Mouse (Mus musculus) myocyte (in vitro differentiated cells): ENCODE data around the gene Setdb2. TPM values are rescaled to one million over a fixed set of nuclear protein-coding genes. Genes with fewer than 3 reads are reported as not detected.
"Not testable (repeated sequence)": the region's sequence is repeated elsewhere in the genome, so short reads cannot be mapped to it uniquely, and the experiment has no call there.

Experiments
- H3K27me3 ChIP-seq: one replicate; pipeline ENCODE4 v1.6.1; 2011; ENCODE audit not compliant: control insufficient read depth, insufficient read depth, insufficient read length
- H3K36me3 ChIP-seq: one replicate; pipeline ENCODE4 v1.6.1; 2011; ENCODE audit not compliant: control insufficient read depth, insufficient read depth
- H3K4me2 ChIP-seq: one replicate; pipeline ENCODE4 v1.6.1; 2011; ENCODE audit warnings: low read depth, control low read depth
- H3K4me3 ChIP-seq: one replicate; pipeline ENCODE4 v1.5.1; 2011; ENCODE audit warnings: mild to moderate bottlenecking, control low read depth, moderate library complexity
- H3K79me2 ChIP-seq: one replicate; pipeline ENCODE4 v1.6.1; 2011; ENCODE audit not compliant: control insufficient read depth, insufficient read depth
- H3ac ChIP-seq: one replicate; pipeline ENCODE4 v1.6.1; 2011; ENCODE audit not compliant: control insufficient read depth, insufficient read length
- CEBPB ChIP-seq: IDR thresholded peaks from 2 replicates; pipeline ENCODE4 v1.6.1; 2011; ENCODE audit warnings: mild to moderate bottlenecking, moderate library complexity; ENCODE audit not compliant: poor library complexity, insufficient read depth, severe bottlenecking
- E2F4 ChIP-seq: IDR thresholded peaks from one replicate; pipeline ENCODE4 v1.6.1; 2011; ENCODE audit warnings: mild to moderate bottlenecking, control low read depth, moderate library complexity; ENCODE audit not compliant: insufficient read depth
- MAX ChIP-seq: IDR thresholded peaks from one replicate; pipeline ENCODE4 v1.6.1; 2011; ENCODE audit warnings: low read depth, mild to moderate bottlenecking, control low read depth
- MYOD1 ChIP-seq, 3 experiments: IDR thresholded peaks; one replicate each; pipeline ENCODE4 v1.6.1; 2011; ENCODE audit warnings: control low read depth in 2 of 3, low read depth in 2 of 3, mild to moderate bottlenecking in 2 of 3, moderate library complexity in 1 of 3; ENCODE audit not compliant: insufficient read length in 2 of 3, control insufficient read depth in 1 of 3
- MYOG ChIP-seq, 3 experiments: IDR thresholded peaks; one replicate each; pipeline ENCODE4 v1.6.1; 2011; ENCODE audit warnings: control low read depth in 2 of 3, low read depth in 2 of 3, mild to moderate bottlenecking in 2 of 3; ENCODE audit not compliant: insufficient read length in 2 of 3, control insufficient read depth in 1 of 3, insufficient read depth in 1 of 3
- POLR2A ChIP-seq: IDR thresholded peaks from one replicate; pipeline ENCODE4 v1.6.1; 2011; ENCODE audit warnings: low read depth, mild to moderate bottlenecking, control low read depth, moderate library complexity; ENCODE audit not compliant: insufficient read length
- POLR2AphosphoS2 ChIP-seq: IDR thresholded peaks from one replicate; pipeline ENCODE4 v1.6.1; 2011; ENCODE audit warnings: low read depth, control low read depth; ENCODE audit not compliant: insufficient read length
- REST ChIP-seq: IDR thresholded peaks from one replicate; pipeline ENCODE4 v1.6.1; 2011; ENCODE audit warnings: mild to moderate bottlenecking, control low read depth, moderate library complexity; ENCODE audit not compliant: insufficient read depth, insufficient read length
- SRF ChIP-seq: IDR thresholded peaks from one replicate; pipeline ENCODE4 v1.6.1; 2011; ENCODE audit warnings: low read depth; ENCODE audit not compliant: control insufficient read depth, insufficient read length
- TCF12 ChIP-seq: IDR thresholded peaks from one replicate; pipeline ENCODE4 v1.6.1; 2011; ENCODE audit warnings: mild to moderate bottlenecking, control low read depth; ENCODE audit not compliant: poor library complexity, insufficient read depth, severe bottlenecking
- TCF3 ChIP-seq: IDR thresholded peaks from one replicate; pipeline ENCODE4 v1.6.1; 2011; ENCODE audit warnings: low read depth, control low read depth; ENCODE audit not compliant: insufficient read length
- USF1 ChIP-seq: IDR thresholded peaks from one replicate; pipeline ENCODE4 v1.6.1; 2011; ENCODE audit warnings: low read depth, mild to moderate bottlenecking, control low read depth, moderate library complexity
- polyA plus RNA-seq: library from polyadenylated mRNA; unstranded; fragments of >200 nt; fragmentation: generic; extraction: Trizol; gene quantifications from one replicate; pipeline ENCODE4 v1.2.1, GENCODE M21; 2012; ENCODE audit warnings: missing spikeins

Gene Setdb2
- polyA plus RNA-seq, 1 experiment = 2.2 TPM

DNA sequence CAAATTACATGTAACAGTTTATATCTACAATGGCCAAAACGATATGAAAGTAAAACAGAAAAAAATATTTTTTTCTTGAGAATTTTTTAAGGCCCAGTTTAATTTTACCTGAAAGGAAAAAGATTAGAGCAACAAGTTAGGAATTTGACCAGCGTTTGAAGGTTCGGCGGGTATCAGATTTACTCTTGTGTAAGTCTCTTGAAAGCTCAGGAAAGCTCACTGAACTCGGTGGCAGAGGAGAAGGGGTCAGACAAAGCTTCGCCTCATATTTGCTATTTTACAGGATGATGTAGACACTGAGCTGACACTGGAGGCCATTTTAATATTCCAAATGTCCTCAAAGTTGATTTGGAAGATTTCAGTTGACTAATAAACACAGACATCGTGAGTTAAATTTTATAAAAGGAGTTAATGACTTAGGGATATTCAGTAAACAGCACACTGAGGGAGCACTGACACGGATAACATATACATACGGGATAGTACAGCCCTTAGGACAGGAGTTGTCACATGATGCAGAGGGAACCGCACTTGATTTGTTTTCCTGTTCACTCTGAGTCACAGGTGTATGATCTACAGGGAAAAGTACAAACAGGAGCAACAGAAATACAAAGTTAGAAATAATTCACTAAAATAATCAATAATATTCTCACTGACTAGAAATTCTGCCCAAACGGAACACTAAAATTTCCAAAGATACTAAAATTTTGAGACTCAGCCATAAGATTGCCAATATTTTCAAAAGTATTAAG lies 17.6 kb downstream of the Setdb2 start:
- no peak for TF ChIP-seq POLR2A
- TF ChIP-seq REST = no peak
- no peak for TF ChIP-seq SRF
- no peak for TF ChIP-seq MYOD1 (IDR thresholded peaks at IDR 0.05; ENCODE audit: control insufficient read depth in 1 of 3, insufficient read length in 2 of 3, low read depth in 2 of 3)
- no peak for TF ChIP-seq E2F4
- TF ChIP-seq TCF12 = no peak
- no peak for TF ChIP-seq MAX
- no peak for TF ChIP-seq TCF3
- TF ChIP-seq MYOG (IDR thresholded peaks at IDR 0.05; ENCODE audit: control insufficient read depth in 1 of 3, insufficient read depth in 1 of 3, insufficient read length in 2 of 3, low read depth in 2 of 3) = no peak
- TF ChIP-seq POLR2AphosphoS2 = no peak
- TF ChIP-seq USF1 = no peak
- Histone ChIP-seq H3K36me3 (peaks cover 10% of the 10 kb centered on the region), H3K4me3 (no peak overlapping the region), H3ac (no peak overlapping the region), H3K4me2 (no peak overlapping the region), H3K79me2 (no peaks in the 10 kb centered on the region), H3K27me3 (no peaks in the 10 kb centered on the region)

DNA sequence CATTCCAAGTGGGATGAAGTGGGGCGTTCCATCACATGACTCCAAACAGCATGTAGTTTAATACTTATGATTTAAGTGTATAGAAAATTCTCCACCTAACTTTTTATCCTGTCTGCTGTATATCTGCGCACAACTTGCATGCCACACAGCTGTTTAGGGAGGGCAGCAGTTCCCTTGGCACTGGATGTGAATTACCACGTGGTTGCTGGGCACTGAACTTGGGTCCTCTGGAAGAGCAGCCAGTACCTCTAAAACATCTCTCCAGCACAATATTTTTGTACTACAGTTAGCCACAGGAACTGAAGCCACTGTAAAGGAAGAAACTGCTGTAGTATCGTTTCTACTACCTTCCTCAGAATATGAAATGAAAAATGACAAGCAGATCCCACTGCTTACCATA lies 22.5 kb downstream of the Setdb2 start:
- H3K4me2 ChIP-seq = no peak overlapping the region
- no peaks in the 10 kb centered on the region for H3K79me2 ChIP-seq
- H3ac ChIP-seq = no peak overlapping the region
- TF ChIP-seq E2F4 (no peak), USF1 (no peak), REST (no peak), POLR2AphosphoS2 (no peak), MAX (no peak), MYOG (IDR thresholded peaks at IDR 0.05; ENCODE audit: control insufficient read depth in 1 of 3, insufficient read depth in 1 of 3, insufficient read length in 2 of 3, low read depth in 2 of 3) (no peak), TCF12 (no peak), MYOD1 (IDR thresholded peaks at IDR 0.05; ENCODE audit: control insufficient read depth in 1 of 3, insufficient read length in 2 of 3, low read depth in 2 of 3) (no peak), TCF3 (no peak), CEBPB (no peak), SRF (no peak)
- peaks cover 10% of the 10 kb centered on the region for H3K36me3 ChIP-seq
- no peaks in the 10 kb centered on the region for H3K27me3 ChIP-seq
- H3K4me3 ChIP-seq = no peak overlapping the region

DNA sequence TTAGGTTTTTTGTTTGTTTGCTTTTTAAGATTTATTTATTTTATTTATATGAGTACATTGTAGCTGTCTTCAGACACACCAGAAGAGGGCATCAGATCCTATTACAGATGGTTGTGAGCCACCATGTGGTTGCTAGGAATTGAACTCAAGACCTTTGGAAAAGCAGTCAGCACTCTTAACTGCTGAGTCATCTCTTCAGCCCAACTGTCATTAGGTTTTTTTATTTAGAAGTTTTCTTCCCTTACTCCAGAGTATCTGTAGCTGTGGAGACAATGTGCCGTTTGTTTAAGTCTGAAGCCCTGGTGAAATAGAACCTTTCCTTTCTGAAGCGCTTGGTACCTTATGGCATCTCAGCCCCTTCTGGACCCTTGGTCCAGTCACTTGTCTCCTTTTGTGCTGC lies 25.7 kb downstream of the Setdb2 start:
- H3ac ChIP-seq, H3K79me2 ChIP-seq: not testable (repeated sequence)

DNA sequence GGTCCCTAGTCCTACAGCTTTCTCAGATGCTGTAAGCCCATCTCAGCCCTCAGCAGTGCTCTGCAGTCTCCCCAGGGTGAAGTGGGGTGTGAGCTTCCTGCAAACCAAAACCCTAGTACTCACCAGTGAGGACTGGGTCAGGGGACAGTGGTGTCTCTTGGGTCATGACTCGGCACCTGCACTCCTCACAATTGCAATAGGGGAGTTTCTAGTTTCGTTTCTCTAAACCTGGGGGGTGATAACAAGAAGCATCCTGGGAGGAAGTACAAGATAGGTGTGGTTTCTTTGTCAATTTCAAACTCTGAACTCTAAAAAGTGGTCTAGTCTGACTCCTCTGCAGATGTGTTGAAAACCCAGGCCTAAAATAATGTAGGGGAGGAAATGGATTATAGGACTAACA lies 43.7 kb downstream of the Setdb2 start:
- H3K4me2 ChIP-seq = no peak overlapping the region
- TF ChIP-seq MYOG (IDR thresholded peaks at IDR 0.05; ENCODE audit: control insufficient read depth in 1 of 3, insufficient read depth in 1 of 3, insufficient read length in 2 of 3, low read depth in 2 of 3) = no peak
- TF ChIP-seq E2F4 = no peak
- TF ChIP-seq TCF12 = no peak
- no peak for TF ChIP-seq TCF3
- TF ChIP-seq MYOD1 (IDR thresholded peaks at IDR 0.05; ENCODE audit: control insufficient read depth in 1 of 3, insufficient read length in 2 of 3, low read depth in 2 of 3) = no peak
- TF ChIP-seq POLR2A = no peak
- no peak for TF ChIP-seq MAX
- no peak for TF ChIP-seq CEBPB
- TF ChIP-seq SRF = no peak
- no peak for TF ChIP-seq POLR2AphosphoS2
- H3ac ChIP-seq = no peak overlapping the region
- no peak overlapping the region for H3K4me3 ChIP-seq
- H3K79me2 ChIP-seq = no peaks in the 10 kb centered on the region
- no peaks in the 10 kb centered on the region for H3K36me3 ChIP-seq
- H3K27me3 ChIP-seq = no peaks in the 10 kb centered on the region

More for the DNA sequence above, 25.7 kb downstream of the Setdb2 start:
- peaks cover 24% of the 10 kb centered on the region for H3K36me3 ChIP-seq
- H3K4me2 ChIP-seq, H3K27me3 ChIP-seq, H3K4me3 ChIP-seq: not testable (repeated sequence)

DNA sequence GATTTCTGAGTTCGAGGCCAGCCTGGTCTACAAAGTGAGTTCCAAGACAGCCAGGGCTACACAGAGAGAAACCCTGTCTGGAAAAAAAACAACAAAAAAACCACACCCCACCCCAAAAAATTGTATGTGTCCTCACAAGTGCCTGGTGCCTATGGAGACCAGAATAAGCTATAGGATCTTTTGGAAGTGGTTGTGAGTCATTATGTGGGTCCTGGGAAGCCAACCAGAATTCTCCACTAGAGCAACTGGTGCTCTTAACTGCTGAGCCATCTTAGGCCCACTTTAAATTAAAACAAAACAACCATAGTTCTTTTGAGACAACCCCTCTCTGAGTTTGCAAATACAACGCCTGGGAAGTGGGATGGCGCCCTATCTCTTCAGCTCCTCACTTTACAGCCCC lies 45.4 kb downstream of the Setdb2 start, which contains the start of gene Phf11c:
Gene Phf11c, minus strand, starts transcription at position 101 of the 400 bp plus-strand sequence.
- H3ac ChIP-seq = no peak within 1 kb of the TSS
- H3K4me2 ChIP-seq = no peak within 1 kb of the TSS
- H3K79me2 ChIP-seq = no peaks in the 10 kb centered on the region
- no peaks in the 10 kb centered on the region for H3K36me3 ChIP-seq
- no peak within 1 kb of the TSS for H3K4me3 ChIP-seq
- TF ChIP-seq REST (no peak), POLR2AphosphoS2 (no peak), CEBPB (no peak), USF1 (no peak), MYOD1 (IDR thresholded peaks at IDR 0.05; ENCODE audit: control insufficient read depth in 1 of 3, insufficient read length in 2 of 3, low read depth in 2 of 3) (no peak)
- no peaks in the 10 kb centered on the region for H3K27me3 ChIP-seq

DNA sequence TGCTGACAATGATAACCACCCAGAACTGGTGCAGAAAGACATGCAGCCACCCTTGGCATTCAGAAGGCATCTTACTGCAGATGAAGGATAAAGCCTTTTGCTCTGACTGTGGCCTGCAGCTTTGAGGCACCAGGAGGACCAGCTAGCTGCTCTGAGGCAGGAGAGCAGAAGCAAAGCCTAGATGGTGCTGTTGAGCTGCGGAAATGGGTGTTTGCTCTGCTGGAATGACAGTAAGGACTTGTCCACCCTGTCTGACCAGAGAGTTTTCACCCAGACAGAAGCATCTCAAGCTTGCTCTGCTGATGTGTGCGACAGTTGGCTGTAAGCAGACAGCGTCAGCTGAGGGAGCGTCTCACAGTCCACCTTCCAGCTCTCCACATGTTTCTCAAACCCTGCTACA lies 50.5 kb downstream of the Setdb2 start:
- not testable (repeated sequence) for H3K36me3 ChIP-seq, H3K79me2 ChIP-seq, H3ac ChIP-seq, H3K4me2 ChIP-seq, H3K4me3 ChIP-seq, H3K27me3 ChIP-seq
